Mouse (Mus musculus) adrenal gland (tissue): ENCODE results near the gene Kcnt2.

Experiments used
- intact Hi-C: fragments of 180-260 bp; cut with DNase I; formaldehyde crosslinking; loops from one replicate; pipeline ENCODE4 v1.15.1; 2025

Kcnt2 gene

GRCm38 (mm10) chr1:140489816-140490215 lies 243.9 kb downstream of the Kcnt2 start:
- intact Hi-C loops, result no loop called here

GRCm38 (mm10) chr1:140491406-140491805 lies 245.4 kb downstream of the Kcnt2 start:
- intact Hi-C loops, result no loop called here

- intact Hi-C loops, result no loop called here
Observed at GRCm38 (mm10) chr1:140492237-140492636, 246.3 kb downstream of the Kcnt2 start.

GRCm38 (mm10) chr1:140513451-140513850 lies 267.5 kb downstream of the Kcnt2 start:
- intact Hi-C loops, result no loop called here

GRCm38 (mm10) chr1:140531285-140531908 lies 285.4 kb downstream of the Kcnt2 start:
- intact Hi-C loops, result loop anchor here (1.0 kb wide), 1 partner anchor 360 kb away; no protein-coding TSS in a partner anchor

GRCm38 (mm10) chr1:140534849-140535248 lies 288.9 kb downstream of the Kcnt2 start:
- intact Hi-C loops, result no loop called here

GRCm38 (mm10) chr1:140542066-140542465 lies 296.1 kb downstream of the Kcnt2 start:
- intact Hi-C loops, result no loop called here

GRCm38 (mm10) chr1:140548711-140549110 lies 302.8 kb downstream of the Kcnt2 start:
- intact Hi-C loops, result loop anchor here (5.0 kb wide), 1 partner anchor 114 kb away; no protein-coding TSS in a partner anchor

- intact Hi-C loops, result no loop called here
Observed at GRCm38 (mm10) chr1:140560801-140561200, 314.8 kb downstream of the Kcnt2 start.

GRCm38 (mm10) chr1:140572141-140572540 lies 326.2 kb downstream of the Kcnt2 start:
- intact Hi-C loops, result no loop called here

- intact Hi-C loops, result no loop called here
Observed at GRCm38 (mm10) chr1:140578607-140579006, 332.6 kb downstream of the Kcnt2 start.

GRCm38 (mm10) chr1:140588302-140588701 lies 342.3 kb downstream of the Kcnt2 start:
- intact Hi-C loops, result no loop called here

GRCm38 (mm10) chr1:140608765-140609297 lies 362.9 kb downstream of the Kcnt2 start:
- intact Hi-C loops, result no loop called here

GRCm38 (mm10) chr1:140613101-140613500 lies 367.1 kb downstream of the Kcnt2 start:
- intact Hi-C loops, result no loop called here

GRCm38 (mm10) chr1:140614840-140615239 lies 368.9 kb downstream of the Kcnt2 start:
- intact Hi-C loops, result no loop called here

GRCm38 (mm10) chr1:140618164-140618563 lies 372.2 kb downstream of the Kcnt2 start:
- intact Hi-C loops, result no loop called here

GRCm38 (mm10) chr1:140624918-140625317 lies 379.0 kb downstream of the Kcnt2 start:
- intact Hi-C loops, result no loop called here

- intact Hi-C loops, result loop anchor here (5.0 kb wide), 2 partner anchors 112 to 487 kb away; no protein-coding TSS in a partner anchor
Observed at GRCm38 (mm10) chr1:140659607-140660340, 413.8 kb downstream of the Kcnt2 start.

GRCm38 (mm10) chr1:140660751-140661403 lies 414.9 kb downstream of the Kcnt2 start:
- intact Hi-C loops, result loop anchor here (5.0 kb wide), 2 partner anchors 114 to 489 kb away; no protein-coding TSS in a partner anchor

GRCm38 (mm10) chr1:140661404-140661787 lies 415.4 kb downstream of the Kcnt2 start:
- intact Hi-C loops, result loop anchor here (5.0 kb wide), 2 partner anchors 114 to 489 kb away; no protein-coding TSS in a partner anchor
